Mouse (Mus musculus): Measurements from ENCODE around the gene Rnase10. TPM values are rescaled to one million over a fixed set of nuclear protein-coding genes. Genes with fewer than 3 reads are reported as not detected.
"Not testable (repeated sequence)": the region's sequence is repeated elsewhere in the genome, so short reads cannot be mapped to it uniquely, and the experiment has no call there.

Gene Rnase10
- total and polyA plus RNA-seq, 3 experiments: not detected

GRCm38 (mm10) chr14:50969558-50970544 is 37.7 kb upstream of the Rnase10 start:
- Histone ChIP-seq H3K4me2 (ENCODE audit: insufficient read depth, low read depth, poor library complexity, severe bottlenecking) (no peak overlapping the region), H3K4me3 (replicated peaks in 1 of 3; ENCODE audit: low read depth in 2 of 3, low read length in 2 of 3, poor library complexity in 1 of 3) (no peak overlapping the region), H3K27me3 (replicated peaks) (no peaks in the 10 kb centered on the region), H3K9me3 (replicated peaks; ENCODE audit: low read length) (no peaks in the 10 kb centered on the region), H3K4me1 (ENCODE audit: control insufficient read depth in 1 of 2, insufficient read depth in 2 of 2) (peaks cover 5 to 15% of the 10 kb centered on the region in 2 experiments), H3K27ac (ENCODE audit: insufficient read depth, low read depth) (no peak overlapping the region), H3K36me3 (replicated peaks in 1 of 2; ENCODE audit: control insufficient read depth in 1 of 2, insufficient read depth in 1 of 2, low read length in 1 of 2) (no peaks in the 10 kb centered on the region), H3K9ac (ENCODE audit: insufficient read depth, low read depth) (no peak overlapping the region), H3K79me2 (replicated peaks; ENCODE audit: control insufficient read depth, extremely low read depth, insufficient read depth, poor library complexity, severe bottlenecking) (no peaks in the 10 kb centered on the region)
- in situ Hi-C loops (cut with MboI; ENCODE audit: low pct_ligation_motif_present, low pct_unique_long_range_greater_than_20kb, low sequenced_read_pairs): no loop called here
- no peak for TF ChIP-seq POLR2AphosphoS2 (IDR thresholded peaks at IDR 0.05; ENCODE audit: low read depth, low read length)
- no peak for TF ChIP-seq UBTF (IDR thresholded peaks at IDR 0.05; ENCODE audit: low read depth, low read length)
- TF ChIP-seq USF1 (IDR thresholded peaks at IDR 0.05; ENCODE audit: low read depth, low read length): no peak
- no peak for TF ChIP-seq ZC3H11A (IDR thresholded peaks at IDR 0.05; ENCODE audit: low read depth, low read length)
- no peak for TF ChIP-seq E2F4 (IDR thresholded peaks at IDR 0.05; ENCODE audit: insufficient replicate concordance, low read depth, low read length)
- no peak; the same call in 1 of the 2 replicates for TF ChIP-seq CHD2 (IDR thresholded peaks at IDR 0.05; ENCODE audit: low read length)
- TF ChIP-seq ZMIZ1 (IDR thresholded peaks at IDR 0.05; ENCODE audit: low read depth, low read length): no peak
- no peak for TF ChIP-seq BHLHE40 (IDR thresholded peaks at IDR 0.05; ENCODE audit: low read depth, low read length)
- no peak for TF ChIP-seq RCOR1 (conservative IDR thresholded peaks at IDR 0.05; ENCODE audit: low read depth, low read length)
- no peak for TF ChIP-seq TCF12 (IDR thresholded peaks at IDR 0.05; ENCODE audit: low read depth, low read length)
- TF ChIP-seq MXI1 (IDR thresholded peaks at IDR 0.05; ENCODE audit: low read depth, low read length): no peak
- no peak for TF ChIP-seq CTCF (conservative IDR thresholded peaks at IDR 0.05 in 1 of 2, IDR thresholded peaks at IDR 0.05 in 1 of 2; ENCODE audit: low read depth in 2 of 2, low read length in 2 of 2)
- no peak for TF ChIP-seq POLR2A (IDR thresholded peaks at IDR 0.05; ENCODE audit: low read depth, low read length)
- dilution Hi-C loops (cut with MboI; ENCODE audit: extremely low pct_ligation_motif_present, extremely low pct_unique_long_range_greater_than_20kb, low sequenced_read_pairs): no loop called here
- DNase-seq (ENCODE audit: extremely low read depth): no peak

DNA sequence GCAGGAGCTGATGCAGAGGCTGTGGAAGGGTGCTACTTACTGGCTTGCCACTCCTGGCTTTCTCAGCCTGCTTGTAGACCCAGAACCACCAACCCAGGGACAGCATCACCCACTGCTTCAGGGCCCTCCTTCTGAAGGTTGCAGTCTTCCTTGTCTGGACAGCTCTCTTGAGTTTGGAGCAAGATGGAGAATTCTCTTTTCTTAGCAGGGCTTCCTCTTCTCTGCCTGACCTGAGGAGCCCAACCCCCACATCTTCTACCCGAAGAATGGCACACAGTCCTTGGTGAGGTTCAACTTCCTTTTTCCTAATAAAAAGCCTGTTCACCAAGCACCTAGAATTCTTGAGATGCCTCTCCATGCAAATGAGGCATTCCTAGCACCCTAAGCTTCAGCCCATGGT is 36.7 kb upstream of the Rnase10 start:
- dilution Hi-C loops (cut with MboI; ENCODE audit: extremely low pct_ligation_motif_present, extremely low pct_unique_long_range_greater_than_20kb, low sequenced_read_pairs): no loop called here
- H3K4me1 ChIP-seq (ENCODE audit: control insufficient read depth in 1 of 2, insufficient read depth in 2 of 2): peaks cover 5 to 16% of the 10 kb centered on the region in 2 experiments
- H3K79me2 ChIP-seq (replicated peaks; ENCODE audit: control insufficient read depth, extremely low read depth, insufficient read depth, poor library complexity, severe bottlenecking): no peaks in the 10 kb centered on the region
- no peak for DNase-seq (ENCODE audit: extremely low read depth)
- TF ChIP-seq IRF4 (IDR thresholded peaks at IDR 0.05; ENCODE audit: low read depth, low read length): no peak
- no peak for TF ChIP-seq MAX (IDR thresholded peaks at IDR 0.05; ENCODE audit: low read length)
- no peak for TF ChIP-seq MAFK (IDR thresholded peaks at IDR 0.05; ENCODE audit: insufficient replicate concordance, low read length)
- no peak for TF ChIP-seq ELF1 (IDR thresholded peaks at IDR 0.05; ENCODE audit: low read depth, low read length)
- no peak for TF ChIP-seq ZC3H11A (IDR thresholded peaks at IDR 0.05; ENCODE audit: low read depth, low read length)
- H3K9ac ChIP-seq (ENCODE audit: insufficient read depth, low read depth): no peak overlapping the region
- no peak overlapping the region for H3K4me2 ChIP-seq (ENCODE audit: insufficient read depth, low read depth, poor library complexity, severe bottlenecking)
- H3K27me3 ChIP-seq (replicated peaks): no peaks in the 10 kb centered on the region
- in situ Hi-C loops (cut with MboI; ENCODE audit: low pct_ligation_motif_present, low pct_unique_long_range_greater_than_20kb, low sequenced_read_pairs): no loop called here
- H3K27ac ChIP-seq (ENCODE audit: insufficient read depth, low read depth): no peak overlapping the region
- H3K9me3 ChIP-seq (replicated peaks; ENCODE audit: low read length): no peaks in the 10 kb centered on the region
- no peaks in the 10 kb centered on the region for H3K36me3 ChIP-seq (replicated peaks in 1 of 2; ENCODE audit: control insufficient read depth in 1 of 2, insufficient read depth in 1 of 2, low read length in 1 of 2)
- no peak overlapping the region for H3K4me3 ChIP-seq (replicated peaks in 1 of 3; ENCODE audit: low read depth in 2 of 3, low read length in 2 of 3, poor library complexity in 1 of 3)

GRCm38 (mm10) chr14:50973054-50973453 is 34.5 kb upstream of the Rnase10 start:
- DNase-seq (ENCODE audit: extremely low read depth); H3K36me3 ChIP-seq (replicated peaks in 1 of 2; ENCODE audit: control insufficient read depth in 1 of 2, insufficient read depth in 1 of 2, low read length in 1 of 2); H3K4me2 ChIP-seq (ENCODE audit: insufficient read depth, low read depth, poor library complexity, severe bottlenecking); H3K79me2 ChIP-seq (replicated peaks; ENCODE audit: control insufficient read depth, extremely low read depth, insufficient read depth, poor library complexity, severe bottlenecking); H3K9ac ChIP-seq (ENCODE audit: insufficient read depth, low read depth); dilution Hi-C loops (cut with MboI; ENCODE audit: extremely low pct_ligation_motif_present, extremely low pct_unique_long_range_greater_than_20kb, low sequenced_read_pairs); in situ Hi-C loops (cut with MboI; ENCODE audit: low pct_ligation_motif_present, low pct_unique_long_range_greater_than_20kb, low sequenced_read_pairs); H3K4me3 ChIP-seq (replicated peaks in 1 of 3; ENCODE audit: low read depth in 2 of 3, low read length in 2 of 3, poor library complexity in 1 of 3); H3K27me3 ChIP-seq (replicated peaks); H3K27ac ChIP-seq (ENCODE audit: insufficient read depth, low read depth); H3K9me3 ChIP-seq (replicated peaks; ENCODE audit: low read length): not testable (repeated sequence)
- peaks cover 5 to 32% of the 10 kb centered on the region in 2 experiments for H3K4me1 ChIP-seq (ENCODE audit: control insufficient read depth in 1 of 2, insufficient read depth in 2 of 2)
